Mouse (Mus musculus) naive thymus-derived CD4-positive, alpha-beta T cell, adult 2 months (primary cell): ENCODE measurements around the gene Gatad2a.
A peak's percentile ranks its signal among the peaks of the same experiment; 100 is the strongest.
"Not testable (repeated sequence)": the region's sequence is repeated elsewhere in the genome, so short reads cannot be mapped to it uniquely, and the experiment has no call there.

Experiments used
- DNase-seq: peaks from one replicate; pipeline ENCODE4 v3.0.0-alpha.2; 2011; ENCODE audit warnings: low read depth

Gene Gatad2a

GRCm38 (mm10) chr8:69995422-69995775 lies 785 bp downstream of the Gatad2a start:
- DNase-seq: no peak

- DNase-seq: not testable (repeated sequence)
These were observed 7.2 kb downstream of the Gatad2a start for GRCm38 (mm10) chr8:69988936-69989335.

- DNase-seq: no peak
These were observed 8.4 kb downstream of the Gatad2a start for GRCm38 (mm10) chr8:69987744-69988143.

- peak; percentile 59 for DNase-seq
These were observed 11.2 kb downstream of the Gatad2a start for GRCm38 (mm10) chr8:69984876-69985553.

- no peak for DNase-seq
These were observed 17.7 kb downstream of the Gatad2a start for GRCm38 (mm10) chr8:69978456-69978855.

- DNase-seq: no peak
These were observed 21.4 kb downstream of the Gatad2a start for GRCm38 (mm10) chr8:69974806-69975205.

- peak; percentile 96 for DNase-seq
These were observed 22.0 kb downstream of the Gatad2a start for GRCm38 (mm10) chr8:69974194-69974614.

GRCm38 (mm10) chr8:69973442-69974161 lies 22.6 kb downstream of the Gatad2a start:
- DNase-seq: no peak

GRCm38 (mm10) chr8:69973063-69973441 lies 23.1 kb downstream of the Gatad2a start:
- DNase-seq: no peak

GRCm38 (mm10) chr8:69970880-69971279 lies 25.3 kb downstream of the Gatad2a start:
- DNase-seq: no peak

- DNase-seq: no peak
These were observed 28.8 kb downstream of the Gatad2a start for GRCm38 (mm10) chr8:69967291-69967933.

- DNase-seq: no peak
These were observed 36.9 kb downstream of the Gatad2a start for GRCm38 (mm10) chr8:69959241-69959640.

- DNase-seq: no peak
These were observed 38.3 kb downstream of the Gatad2a start for GRCm38 (mm10) chr8:69957879-69958278.

- no peak for DNase-seq
These were observed 38.8 kb downstream of the Gatad2a start for GRCm38 (mm10) chr8:69957419-69957818.

GRCm38 (mm10) chr8:69956651-69957050 lies 39.5 kb downstream of the Gatad2a start:
- no peak for DNase-seq

- no peak for DNase-seq
These were observed 41.5 kb downstream of the Gatad2a start for GRCm38 (mm10) chr8:69954642-69955041.

- DNase-seq: no peak
These were observed 42.0 kb downstream of the Gatad2a start for GRCm38 (mm10) chr8:69954213-69954612.

- no peak for DNase-seq
These were observed 45.9 kb downstream of the Gatad2a start for GRCm38 (mm10) chr8:69950300-69950699.

GRCm38 (mm10) chr8:69942495-69942894 lies 53.7 kb downstream of the Gatad2a start:
- DNase-seq: not testable (repeated sequence)

GRCm38 (mm10) chr8:69940386-69940785 lies 55.8 kb downstream of the Gatad2a start:
- no peak for DNase-seq

GRCm38 (mm10) chr8:69939633-69940032 lies 56.6 kb downstream of the Gatad2a start:
- no peak for DNase-seq

GRCm38 (mm10) chr8:69938245-69938982 lies 57.8 kb downstream of the Gatad2a start:
- no peak for DNase-seq
